ENCODE assay signal across 22 mouse cellular contexts in the genomic region with DNA sequence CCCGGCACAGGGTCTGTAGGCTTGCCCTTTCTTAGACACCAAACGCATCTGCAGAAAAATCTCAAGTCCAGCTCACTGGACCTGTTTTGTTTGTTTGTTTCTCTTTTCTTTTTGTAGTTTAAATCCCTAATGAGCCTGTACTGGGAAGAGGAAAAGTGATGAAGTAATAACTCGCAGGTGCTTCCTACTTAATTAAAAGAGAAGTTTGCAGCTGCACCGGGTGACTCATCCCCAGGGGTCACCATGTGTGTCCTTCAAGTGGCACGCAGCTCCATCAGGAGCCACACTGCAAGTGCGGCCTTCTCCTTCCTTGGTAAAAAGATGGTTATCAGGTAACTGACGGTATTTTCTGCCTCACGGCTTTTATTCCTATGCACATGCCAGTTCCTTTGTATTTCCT.
DNase-seq lines count a peak whose midpoint lies in the region; ATAC-seq lines count a peak whose summit lies in the region.
"Had no signal": no experiment of that assay in that cellular context is flagged by ENCODE, and none has a peak within 500 bp of the region (broad histone marks: within the 10 kb centered on the region; RNA-seq: fewer than 3 reads in every experiment).

No protein-coding gene starts in this region.

- H3K9ac ChIP-seq in intestine, embryonic 16.5 days (ENCODE audit: low read depth, low read length) = no peak overlapping the region
- H3K9ac ChIP-seq in intestine, embryonic 15.5 days = no peak overlapping the region
- H3K9ac ChIP-seq in heart, embryonic 15.5 days = no peak overlapping the region
- H3K9ac ChIP-seq in hindbrain, embryonic 13.5 days = no peak overlapping the region
- H3K9ac ChIP-seq: embryonic facial prominence, embryonic 13.5 days; hindbrain, embryonic 12.5 days; limb, embryonic 12.5 days; liver, embryonic 13.5 days; midbrain, embryonic 15.5 days had no signal

- peaks cover 2% of the 10 kb centered on the region for H3K4me1 ChIP-seq in intestine, embryonic 16.5 days (ENCODE audit: control insufficient read depth, insufficient read depth, low read length)
- peaks cover 2% of the 10 kb centered on the region for H3K4me1 ChIP-seq in intestine, embryonic 15.5 days (replicated peaks)
- peaks cover 28% of the 10 kb centered on the region for H3K4me1 ChIP-seq in heart, embryonic 15.5 days (replicated peaks)
- H3K4me1 ChIP-seq in hindbrain, embryonic 13.5 days (replicated peaks) = no peaks in the 10 kb centered on the region
- H3K4me1 ChIP-seq: hindbrain, embryonic 12.5 days; megakaryocyte, embryonic 14.5 days; midbrain, embryonic 15.5 days had no signal

- H3K27me3 ChIP-seq in intestine, embryonic 16.5 days (replicated peaks; ENCODE audit: control insufficient read depth, insufficient read depth, low read length) = no peaks in the 10 kb centered on the region
- no peaks in the 10 kb centered on the region for H3K27me3 ChIP-seq in intestine, embryonic 15.5 days (replicated peaks)
- no peaks in the 10 kb centered on the region for H3K27me3 ChIP-seq in heart, embryonic 15.5 days
- no peaks in the 10 kb centered on the region for H3K27me3 ChIP-seq in hindbrain, embryonic 13.5 days
- H3K27me3 ChIP-seq: CH12.LX; embryonic facial prominence, embryonic 13.5 days; hindbrain, embryonic 12.5 days; limb, embryonic 12.5 days; megakaryocyte, embryonic 14.5 days; midbrain, embryonic 15.5 days had no signal

- 63% methylated on average over 8 of the region's 8 CpGs for WGBS in intestine, embryonic 16.5 days
- WGBS in intestine, embryonic 15.5 days = 60% methylated on average over 8 of the region's 8 CpGs
- 40% methylated on average over 8 of the region's 8 CpGs for WGBS in heart, embryonic 15.5 days
- WGBS in hindbrain, embryonic 13.5 days = 80% methylated on average over 8 of the region's 8 CpGs

- H3K4me2 ChIP-seq in intestine, embryonic 16.5 days (ENCODE audit: low read depth, low read length) = no peak overlapping the region
- H3K4me2 ChIP-seq in intestine, embryonic 15.5 days (replicated peaks) = no peak overlapping the region
- H3K4me2 ChIP-seq in heart, embryonic 15.5 days = no peak overlapping the region
- no peak overlapping the region for H3K4me2 ChIP-seq in hindbrain, embryonic 13.5 days
- H3K4me2 ChIP-seq: embryonic facial prominence, embryonic 13.5 days; hindbrain, embryonic 12.5 days; limb, embryonic 12.5 days; liver, embryonic 13.5 days; midbrain, embryonic 15.5 days had no signal

- H3K4me3 ChIP-seq in intestine, embryonic 16.5 days (ENCODE audit: low read length) = no peak overlapping the region
- no peak overlapping the region for H3K4me3 ChIP-seq in intestine, embryonic 15.5 days (replicated peaks)
- H3K4me3 ChIP-seq in heart, embryonic 15.5 days = no peak overlapping the region
- H3K4me3 ChIP-seq in hindbrain, embryonic 13.5 days = no peak overlapping the region
- H3K4me3 ChIP-seq: embryonic facial prominence, embryonic 13.5 days; forebrain, embryonic 10.5 days; hindbrain, embryonic 12.5 days; layer of hippocampus, adult 2 months; left cerebral cortex, adult 2 months; limb, embryonic 12.5 days; liver, embryonic 13.5 days; megakaryocyte, embryonic 14.5 days; midbrain, embryonic 15.5 days had no signal

- H3K9me3 ChIP-seq in intestine, embryonic 16.5 days (ENCODE audit: control insufficient read depth, low read length) = no peaks in the 10 kb centered on the region
- no peaks in the 10 kb centered on the region for H3K9me3 ChIP-seq in intestine, embryonic 15.5 days
- no peaks in the 10 kb centered on the region for H3K9me3 ChIP-seq in heart, embryonic 15.5 days (replicated peaks)
- no peaks in the 10 kb centered on the region for H3K9me3 ChIP-seq in hindbrain, embryonic 13.5 days
- H3K9me3 ChIP-seq: embryonic facial prominence, embryonic 13.5 days; forebrain, embryonic 10.5 days; hindbrain, embryonic 12.5 days; limb, embryonic 12.5 days; liver, embryonic 13.5 days; midbrain, embryonic 15.5 days had no signal

- ATAC-seq in intestine, embryonic 16.5 days = peak; percentile 40; the same call in 1 of the 2 replicates
- ATAC-seq in intestine, embryonic 15.5 days = no peak
- no peak for ATAC-seq in heart, embryonic 15.5 days (replicated peaks; ENCODE audit: insufficient number of reproducible peaks, insufficient read depth, low FRiP score, low read depth)
- ATAC-seq in hindbrain, embryonic 13.5 days (ENCODE audit: low FRiP score) = no peak
- ATAC-seq: midbrain, embryonic 15.5 days had no signal

- H3K36me3 ChIP-seq in intestine, embryonic 16.5 days (ENCODE audit: control insufficient read depth, insufficient read depth, low read length) = no peaks in the 10 kb centered on the region
- no peaks in the 10 kb centered on the region for H3K36me3 ChIP-seq in intestine, embryonic 15.5 days
- H3K36me3 ChIP-seq in heart, embryonic 15.5 days = no peaks in the 10 kb centered on the region
- H3K36me3 ChIP-seq in hindbrain, embryonic 13.5 days = no peaks in the 10 kb centered on the region
- H3K36me3 ChIP-seq: embryonic facial prominence, embryonic 13.5 days; forebrain, embryonic 10.5 days; hindbrain, embryonic 12.5 days; limb, embryonic 12.5 days; liver, embryonic 13.5 days; midbrain, embryonic 15.5 days had no signal

- H3K27ac ChIP-seq in intestine, embryonic 16.5 days (ENCODE audit: low read length) = no peak overlapping the region
- H3K27ac ChIP-seq in intestine, embryonic 15.5 days = no peak overlapping the region
- H3K27ac ChIP-seq in heart, embryonic 15.5 days = peak overlapping the region; percentile 43; the same call in 1 of the 2 replicates
- H3K27ac ChIP-seq in hindbrain, embryonic 13.5 days = no peak overlapping the region
- H3K27ac ChIP-seq: embryonic facial prominence, embryonic 13.5 days; forebrain, embryonic 10.5 days; hindbrain, embryonic 12.5 days; layer of hippocampus, adult 2 months; left cerebral cortex, adult 2 months; limb, embryonic 12.5 days; liver, embryonic 13.5 days; midbrain, embryonic 15.5 days had no signal

- DNase-seq in adrenal gland, postnatal 14 days = peak; percentile 26
- no peak for DNase-seq in adrenal gland, adult 18-20 months (ENCODE audit: low spot score in 2 of 2)
- DNase-seq in 416B (ENCODE audit: low read depth) = peak; percentile 35
- no peak for DNase-seq in B cell, adult 2 months
- DNase-seq: cerebellum, adult 8-10 months; gastrocnemius, postnatal 36 days; liver, embryonic 13.5 days; lung, postnatal 10 days; thymus, postnatal 4 days had no signal

Comparison
In these comparisons a context has a peak if more than half of its experiments do, and no peak if none do; other contexts are left out.
1. DNase-seq: peak in adrenal gland, postnatal 14 days (single experiment) and 416B (single experiment); none in adrenal gland, adult 18-20 months (0 of 2) and B cell, adult 2 months (0 of 2).